Mouse (Mus musculus) hindbrain, postnatal 0 days (tissue): Measurements from ENCODE around the gene Gm49384. TPM values are rescaled to one million over a fixed set of nuclear protein-coding genes. Genes with fewer than 3 reads are reported as not detected.
"Not testable (repeated sequence)": the region's sequence is repeated elsewhere in the genome, so short reads cannot be mapped to it uniquely, and the experiment has no call there.

Source experiments
- ATAC-seq: fragments of 200-750 bp; cut with Nextera tagmentation; 2 replicates; pipeline ENCODE4 v1.8.0; 2017; ENCODE audit warnings: mild to moderate bottlenecking, moderate TSS enrichment, moderate library complexity
- DNase-seq: peaks from one replicate; pipeline ENCODE4 v3.0.0-alpha.2; 2015; ENCODE audit warnings: low spot score
- H3K27ac ChIP-seq: fragments of 300-500 bp; sonication (generic); 2 replicates; pipeline ENCODE4 v1.5.1; 2014; ENCODE audit warnings: mild to moderate bottlenecking
- H3K27me3 ChIP-seq: fragments of 300-500 bp; sonication (generic); 2 replicates; pipeline ENCODE4 v1.6.1; 2014; ENCODE audit warnings: low read length, mixed read lengths; ENCODE audit not compliant: insufficient read depth
- H3K36me3 ChIP-seq: fragments of 300-500 bp; sonication (generic); 2 replicates; pipeline ENCODE4 v1.6.1; 2014; ENCODE audit warnings: low read length, mixed read lengths; ENCODE audit not compliant: insufficient read depth
- H3K4me1 ChIP-seq: fragments of 300-500 bp; sonication (generic); 2 replicates; pipeline ENCODE4 v1.6.1; 2014; ENCODE audit warnings: antibody characterized with exemption, low read length, mixed read lengths; ENCODE audit not compliant: insufficient read depth
- H3K4me2 ChIP-seq: fragments of 300-500 bp; sonication (generic); 2 replicates; pipeline ENCODE4 v1.6.1; 2014; ENCODE audit warnings: low read depth, mild to moderate bottlenecking, low read length, moderate library complexity, mixed read lengths
- H3K4me3 ChIP-seq: fragments of 300-500 bp; sonication (generic); 2 replicates; pipeline ENCODE4 v1.5.1; 2014; ENCODE audit warnings: low read length
- H3K9ac ChIP-seq: fragments of 300-500 bp; sonication (generic); replicated peaks from 2 replicates; pipeline ENCODE4 v1.6.1; 2014; ENCODE audit warnings: mild to moderate bottlenecking, low read length, moderate library complexity, mixed read lengths
- H3K9me3 ChIP-seq: fragments of 300-500 bp; sonication (generic); 2 replicates; pipeline ENCODE4 v1.6.1; 2016; ENCODE audit warnings: low read length, mixed read lengths
- CTCF ChIP-seq: IDR thresholded peaks from 2 replicates; pipeline ENCODE4 v1.5.1; 2016; ENCODE audit warnings: antibody characterized with exemption, control low read depth, low read depth
- WGBS: fragments of 180-500 bp; shearing (Covaris S2); extraction: QIAGEN DNeasy Blood & Tissue Kit; methylation state at CpG from one replicate; pipeline ENCODE4 v1.1.7; 2014; 5-methylcytosine and 5-hydroxymethylcytosine counted together
- polyA plus RNA-seq: library from polyadenylated mRNA; unstranded; fragments of >200 nt; fragmentation: Nextera tagmentation; extraction: Ambion mirVana; gene quantifications from 2 replicates; pipeline ENCODE4 v1.2.1, GENCODE M21; 2015
- total RNA-seq: library from RNA; depleted of rRNA; stranded (reverse); fragments of >200 nt; gene quantifications from 2 replicates; pipeline ENCODE4 v1.2.3, GENCODE M21; 2014

The Gm49384 gene
- total and polyA plus RNA-seq, 2 experiments from 2014 or later: 7.1 TPM; not detected in 1

GRCm38 (mm10) chr12:69171307-69171706 is 32.8 kb downstream of the Gm49384 start:
- H3K9ac ChIP-seq: no peak overlapping the region
- no peak for DNase-seq
- H3K4me1 ChIP-seq: peaks cover 8% of the 10 kb centered on the region; the same call in 1 of the 2 replicates
- no peak overlapping the region for H3K4me2 ChIP-seq
- WGBS: 86% methylated on average over 2 of the region's 2 CpGs
- no peaks in the 10 kb centered on the region for H3K27me3 ChIP-seq
- H3K27ac ChIP-seq: no peak overlapping the region
- H3K9me3 ChIP-seq: no peaks in the 10 kb centered on the region
- no peak overlapping the region for H3K4me3 ChIP-seq
- no peaks in the 10 kb centered on the region for H3K36me3 ChIP-seq
- no peak for TF ChIP-seq CTCF
- no peak for ATAC-seq

DNA sequence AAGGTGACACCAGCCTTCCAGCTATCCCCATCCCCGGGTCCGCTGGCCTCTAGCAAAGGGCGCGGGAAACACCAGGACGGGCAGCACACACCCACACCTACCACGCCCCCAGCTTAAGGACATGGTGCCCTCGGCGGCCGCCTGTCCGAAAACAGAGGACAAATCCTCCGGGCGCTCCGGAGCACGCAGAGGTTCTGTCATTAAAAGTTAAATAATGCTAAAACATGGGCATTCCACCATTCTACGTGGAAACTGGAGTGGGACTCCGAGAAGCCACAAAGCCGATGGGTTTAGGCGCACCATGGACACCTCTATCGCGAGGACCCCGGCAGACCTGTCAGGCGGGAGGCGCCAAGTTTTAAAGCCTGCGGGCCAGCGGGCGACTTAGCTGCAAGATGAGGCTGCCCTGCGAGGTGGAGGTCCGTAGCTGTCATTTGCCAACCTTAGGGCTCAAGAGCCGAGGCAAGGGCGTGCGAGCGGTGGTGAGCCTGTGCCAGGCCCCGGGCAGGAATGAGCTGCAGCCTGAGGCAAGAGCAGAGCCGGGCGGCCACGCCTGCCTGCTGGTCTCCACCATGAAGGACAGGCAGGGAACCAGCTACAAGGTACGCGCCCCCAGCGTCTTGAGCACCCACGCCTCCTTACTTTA is 35.5 kb downstream of the Gm49384 start, which contains the start of gene Lrr1:
TSS of gene Lrr1 (plus strand) at position 354 of the 646 bp plus-strand sequence.
- Histone ChIP-seq H3K36me3 (no peaks in the 10 kb centered on the region), H3K4me1 (peaks cover 8% of the 10 kb centered on the region; the same call in 1 of the 2 replicates), H3K9ac (peak within 1 kb of the TSS; percentile 64), H3K27ac (peak within 1 kb of the TSS; percentile 65), H3K9me3 (no peaks in the 10 kb centered on the region), H3K4me2 (peak within 1 kb of the TSS; percentile 99), H3K4me3 (peak within 1 kb of the TSS; percentile 72), H3K27me3 (no peaks in the 10 kb centered on the region)
- WGBS: under 1% methylated on average over 40 of the region's 40 CpGs
- DNase-seq (peak; percentile 89), ATAC-seq (peak; percentile 95)
- TF ChIP-seq CTCF: no peak

DNA sequence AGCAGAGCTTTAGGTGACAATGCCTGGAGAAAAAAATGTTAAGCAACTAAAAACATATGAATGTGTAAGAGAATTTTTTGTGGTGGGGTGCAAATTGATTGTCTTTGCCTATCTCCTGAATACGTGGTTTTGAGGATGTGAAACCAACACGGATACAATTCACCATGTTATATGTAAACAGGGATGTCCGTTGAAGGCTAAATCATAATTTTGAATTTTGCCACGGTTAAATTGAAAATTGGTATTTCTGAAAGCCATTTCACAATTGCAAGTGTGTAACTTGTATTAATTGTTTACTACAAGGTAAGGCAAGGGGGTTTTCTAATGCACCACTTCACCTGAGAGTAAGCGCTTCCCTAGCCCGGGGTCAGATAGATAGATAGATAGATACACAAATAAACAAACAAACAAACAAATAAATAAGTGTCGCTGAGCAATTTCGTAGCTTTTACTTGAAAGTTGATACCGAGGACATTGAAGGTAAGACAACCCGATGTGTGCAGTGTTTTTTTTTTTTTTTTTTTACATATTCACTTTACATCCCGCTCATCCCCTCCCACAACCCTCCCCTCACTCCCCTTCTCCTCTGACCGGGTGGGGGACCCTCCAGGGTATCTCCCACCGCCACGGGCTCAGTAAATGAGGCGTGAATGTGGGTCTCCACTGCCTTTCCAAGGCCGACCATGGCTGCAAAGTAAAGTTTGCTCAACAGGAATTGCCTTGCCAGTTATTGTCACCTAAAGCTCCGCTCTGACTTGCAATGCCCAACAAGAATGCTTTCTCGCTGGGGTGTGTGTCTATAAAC is 36.2 kb downstream of the Gm49384 start:
- Histone ChIP-seq H3K4me1 (peaks cover 8% of the 10 kb centered on the region; the same call in 1 of the 2 replicates), H3K4me2 (peak overlapping the region; percentile 99), H3K9ac (peak overlapping the region; percentile 64), H3K36me3 (no peaks in the 10 kb centered on the region), H3K27me3 (no peaks in the 10 kb centered on the region), H3K27ac (peak overlapping the region; percentile 65), H3K9me3 (no peaks in the 10 kb centered on the region), H3K4me3 (peak overlapping the region; percentile 72)
- no peak for DNase-seq
- peak; percentile 71 for ATAC-seq
- no peak for TF ChIP-seq CTCF
- WGBS: 9% methylated on average over 18 of the region's 18 CpGs

- WGBS: 74% methylated on average over 8 of the region's 8 CpGs
- not testable (repeated sequence) for ATAC-seq, H3K9me3 ChIP-seq, H3K4me1 ChIP-seq, H3K36me3 ChIP-seq, H3K27ac ChIP-seq, H3K27me3 ChIP-seq, DNase-seq, H3K4me3 ChIP-seq, H3K4me2 ChIP-seq, H3K9ac ChIP-seq
These were observed 37.0 kb downstream of the Gm49384 start for GRCm38 (mm10) chr12:69166861-69167581.

GRCm38 (mm10) chr12:69164904-69165303 is 39.2 kb downstream of the Gm49384 start:
- peak; percentile 3; the same call in 1 of the 2 replicates for TF ChIP-seq CTCF
- Histone ChIP-seq H3K4me3 (no peak overlapping the region), H3K4me1 (peaks cover 8% of the 10 kb centered on the region; the same call in 1 of the 2 replicates), H3K9ac (no peak overlapping the region), H3K9me3 (no peaks in the 10 kb centered on the region), H3K4me2 (no peak overlapping the region), H3K27me3 (no peaks in the 10 kb centered on the region), H3K27ac (no peak overlapping the region), H3K36me3 (no peaks in the 10 kb centered on the region)
- DNase-seq (no peak), ATAC-seq (no peak)
- WGBS: 62% methylated on average over 3 of the region's 3 CpGs

DNA sequence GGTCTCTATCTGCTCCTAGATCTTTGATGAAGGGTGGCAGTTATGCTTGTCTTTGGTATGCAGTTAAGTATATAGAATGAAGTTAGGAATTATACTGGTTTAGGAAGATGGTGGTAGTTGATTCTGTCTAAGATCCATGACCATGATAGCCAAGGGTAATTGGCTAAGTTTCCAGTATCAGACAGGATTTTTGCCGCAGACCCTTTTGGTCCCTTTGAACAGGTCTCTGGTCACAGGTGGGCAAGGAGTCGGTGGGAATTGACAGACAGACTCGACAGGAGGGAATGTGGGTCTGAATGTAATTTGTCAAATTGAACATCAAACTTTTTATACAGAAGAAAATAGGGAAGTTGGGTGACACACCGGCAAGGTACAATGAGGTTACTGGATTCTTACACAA is 40.5 kb downstream of the Gm49384 start:
- WGBS: 88% methylated on average over 4 of the region's 4 CpGs
- H3K4me1 ChIP-seq, H3K4me3 ChIP-seq, H3K9ac ChIP-seq, H3K4me2 ChIP-seq, H3K27ac ChIP-seq, H3K36me3 ChIP-seq, DNase-seq, H3K27me3 ChIP-seq, ATAC-seq, H3K9me3 ChIP-seq: not testable (repeated sequence)

- H3K4me1 ChIP-seq, DNase-seq, H3K27me3 ChIP-seq, H3K9ac ChIP-seq, H3K9me3 ChIP-seq, H3K4me3 ChIP-seq, ATAC-seq, H3K27ac ChIP-seq, H3K4me2 ChIP-seq: not testable (repeated sequence)
- WGBS: 86% methylated on average over 2 of the region's 2 CpGs
- H3K36me3 ChIP-seq: peaks cover 11% of the 10 kb centered on the region; the same call in 1 of the 2 replicates
These were observed 43.4 kb downstream of the Gm49384 start for GRCm38 (mm10) chr12:69160677-69161076.
